Mouse (Mus musculus) liver, adult 2 months (tissue): ENCODE data around the gene Vmn1r19. TPM values are rescaled to one million over a fixed set of nuclear protein-coding genes. Genes with fewer than 3 reads are reported as not detected.

ENCODE experiments used
- DNase-seq: peaks from one replicate; pipeline ENCODE4 v3.0.0-alpha.2; 2011; ENCODE audit warnings: low read depth, low spot score; ENCODE audit errors: extremely low read depth
- H3K27ac ChIP-seq: fragments of 200-500 bp; replicated peaks from 2 replicates; pipeline ENCODE4 v1.5.1; 2012; ENCODE audit warnings: low read depth, mild to moderate bottlenecking, control low read depth, inconsistent platforms, low read length; ENCODE audit not compliant: insufficient read depth
- H3K27me3 ChIP-seq: fragments of 200-500 bp; 2 replicates; pipeline ENCODE4 v1.6.1; 2012; ENCODE audit warnings: mild to moderate bottlenecking, moderate library complexity, low read length, inconsistent platforms; ENCODE audit not compliant: control insufficient read depth, insufficient read depth
- H3K36me3 ChIP-seq: fragments of 200-500 bp; 2 replicates; pipeline ENCODE4 v1.6.1; 2012; ENCODE audit warnings: low read length, inconsistent platforms; ENCODE audit not compliant: control insufficient read depth, insufficient read depth
- H3K4me1 ChIP-seq: fragments of 200-500 bp; 2 replicates; pipeline ENCODE4 v1.6.1; 2011; ENCODE audit warnings: low read length; ENCODE audit not compliant: control insufficient read depth, insufficient read depth
- H3K4me3 ChIP-seq: fragments of 200-500 bp; 2 replicates; pipeline ENCODE4 v1.5.1; 2011; ENCODE audit warnings: low read depth, mild to moderate bottlenecking, control low read depth, low read length, moderate library complexity; ENCODE audit not compliant: insufficient read depth
- H3K79me2 ChIP-seq: fragments of 200-500 bp; 2 replicates; pipeline ENCODE4 v1.6.1; 2012; ENCODE audit warnings: inconsistent platforms, mild to moderate bottlenecking, low read length, moderate library complexity; ENCODE audit not compliant: control insufficient read depth, insufficient read depth
- H3K9ac ChIP-seq: fragments of 200-500 bp; 2 replicates; pipeline ENCODE4 v1.6.1; 2012; ENCODE audit warnings: low read depth, mild to moderate bottlenecking, control low read depth, inconsistent platforms, low read length
- CTCF ChIP-seq: fragments of 200-500 bp; IDR thresholded peaks from 2 replicates; pipeline ENCODE4 v1.5.1; 2011; ENCODE audit warnings: low read depth, low read length, control low read depth
- POLR2A ChIP-seq: fragments of 200-500 bp; IDR thresholded peaks from 2 replicates; pipeline ENCODE4 v1.6.1; 2011; ENCODE audit warnings: low read length, control low read depth; ENCODE audit not compliant: insufficient read depth; ENCODE audit errors: extremely low read depth
- WGBS: fragments of 180-500 bp; shearing (Covaris S2); methylation state at CpG from one replicate; pipeline ENCODE4 v1.1.7; 2018; 5-methylcytosine and 5-hydroxymethylcytosine counted together
- polyA plus RNA-seq: library from polyadenylated mRNA; depleted of rRNA; stranded (reverse); fragments of >200 nt; gene quantifications from 2 replicates; pipeline ENCODE4 v1.2.3, GENCODE M21; 2012; rRNA removed
- total RNA-seq: library from RNA; depleted of rRNA; stranded (reverse); fragments of >200 nt; gene quantifications from 2 replicates; pipeline ENCODE4 v1.2.3, GENCODE M21; 2014; rRNA removed

Vmn1r19 gene
- total and polyA plus RNA-seq, 2 experiments, result not detected

- Histone ChIP-seq H3K9ac (no peak within 1 kb of the TSS), H3K79me2 (no peaks in the 10 kb centered on the region), H3K4me3 (no peak within 1 kb of the TSS), H3K36me3 (no peaks in the 10 kb centered on the region), H3K4me1 (no peaks in the 10 kb centered on the region), H3K27ac (no peak within 1 kb of the TSS), H3K27me3 (no peaks in the 10 kb centered on the region)
- DNase-seq, result no peak
- 59% methylated on average over 1 of the region's 1 CpGs for WGBS
- no peak for TF ChIP-seq POLR2A
- no peak for TF ChIP-seq CTCF
These were observed 25.1 kb downstream of the Vmn1r19 start, which contains the start of gene Vmn1r20 for GRCm38 (mm10) chr6:57428630-57429029. TSS of gene Vmn1r20 (plus strand) at chr6:57428930.

GRCm38 (mm10) chr6:57431196-57431595 is 27.6 kb downstream of the Vmn1r19 start:
- Histone ChIP-seq H3K4me1 (no peaks in the 10 kb centered on the region), H3K36me3 (no peaks in the 10 kb centered on the region), H3K27ac (no peak overlapping the region), H3K4me3 (no peak overlapping the region), H3K9ac (no peak overlapping the region), H3K79me2 (no peaks in the 10 kb centered on the region), H3K27me3 (no peaks in the 10 kb centered on the region)
- DNase-seq, result peak; percentile 29
- TF ChIP-seq CTCF (no peak), POLR2A (no peak)
- WGBS, result 50% methylated on average over 1 of the region's 1 CpGs

Other genes starting within 250 kb of the Vmn1r19 start
- gene Vmn1r12, start 246.9 kb upstream of the Vmn1r19 start, total RNA-seq, result not detected in 2 replicates
- not detected in 2 replicates for gene Vmn1r12, start 246.9 kb upstream of the Vmn1r19 start, polyA plus RNA-seq
- gene Vmn1r13, start 200.5 kb upstream of the Vmn1r19 start, total RNA-seq, result not detected in 2 replicates
- not detected in 2 replicates for gene Vmn1r13, start 200.5 kb upstream of the Vmn1r19 start, polyA plus RNA-seq
- not detected in 2 replicates for gene Vmn1r14, start 172.1 kb upstream of the Vmn1r19 start, total RNA-seq
- gene Vmn1r14, start 172.1 kb upstream of the Vmn1r19 start, polyA plus RNA-seq, result not detected in 2 replicates
- gene Vmn1r15, start 145.8 kb upstream of the Vmn1r19 start, total RNA-seq, result not detected in 2 replicates
- not detected in 2 replicates for gene Vmn1r15, start 145.8 kb upstream of the Vmn1r19 start, polyA plus RNA-seq
- not detected in 2 replicates for gene Vmn1r16, start 74.3 kb upstream of the Vmn1r19 start, total RNA-seq
- not detected in 2 replicates for gene Vmn1r16, start 74.3 kb upstream of the Vmn1r19 start, polyA plus RNA-seq
- gene Vmn1r17, start 40.1 kb upstream of the Vmn1r19 start, total RNA-seq, result not detected in 2 replicates
- gene Vmn1r17, start 40.1 kb upstream of the Vmn1r19 start, polyA plus RNA-seq, result not detected in 2 replicates
- not detected in 2 replicates for gene Vmn1r18, start 8.0 kb upstream of the Vmn1r19 start, total RNA-seq
- gene Vmn1r18, start 8.0 kb upstream of the Vmn1r19 start, polyA plus RNA-seq, result not detected in 2 replicates
- not detected in 2 replicates for gene Vmn1r20, start 25.1 kb downstream of the Vmn1r19 start, total RNA-seq
- gene Vmn1r20, start 25.1 kb downstream of the Vmn1r19 start, polyA plus RNA-seq, result not detected in 2 replicates
- gene Ppm1k, start 131.7 kb downstream of the Vmn1r19 start, total RNA-seq, result 137 and 148 TPM in 2 replicates
- 10.4 and 12.5 TPM in 2 replicates for gene Ppm1k, start 131.7 kb downstream of the Vmn1r19 start, polyA plus RNA-seq
- gene Herc6, start 177.2 kb downstream of the Vmn1r19 start, total RNA-seq, result 13.2 and 18.6 TPM in 2 replicates
- 9.1 and 15.7 TPM in 2 replicates for gene Herc6, start 177.2 kb downstream of the Vmn1r19 start, polyA plus RNA-seq